Mouse (Mus musculus) testis, postnatal 10 days (tissue): ENCODE measurements around the gene Klf7.
A peak's percentile ranks its signal among the peaks of the same experiment; 100 is the strongest.
"Not testable (repeated sequence)": the region's sequence is repeated elsewhere in the genome, so short reads cannot be mapped to it uniquely, and the experiment has no call there.

ENCODE experiments used
- DNase-seq: peaks from one replicate; pipeline ENCODE4 v3.0.0; 2021; ENCODE audit warnings: low spot score

Gene Klf7

GRCm38 (mm10) chr1:64121559-64122465 lies at the start of gene Klf7:
Gene Klf7 (minus strand): TSS chr1:64122282.
- DNase-seq = peak; percentile 95

GRCm38 (mm10) chr1:64164526-64165062 lies 42.5 kb upstream of the Klf7 start:
- DNase-seq = no peak

GRCm38 (mm10) chr1:64158766-64159165 lies 36.7 kb upstream of the Klf7 start:
- peak; percentile 54 for DNase-seq

GRCm38 (mm10) chr1:64149185-64149584 lies 27.1 kb upstream of the Klf7 start:
- no peak for DNase-seq

GRCm38 (mm10) chr1:64142691-64143445 lies 20.8 kb upstream of the Klf7 start:
- DNase-seq = no peak

- DNase-seq = no peak
Measured at GRCm38 (mm10) chr1:64134439-64134838, 12.4 kb upstream of the Klf7 start.

GRCm38 (mm10) chr1:64126822-64127221 lies 4.7 kb upstream of the Klf7 start:
- DNase-seq = no peak

GRCm38 (mm10) chr1:64122466-64122830 lies 366 bp upstream of the Klf7 start:
- no peak for DNase-seq

GRCm38 (mm10) chr1:64120811-64121515 lies 1.1 kb downstream of the Klf7 start:
- peak; percentile 65 for DNase-seq

GRCm38 (mm10) chr1:64120421-64120810 lies 1.7 kb downstream of the Klf7 start:
- peak; percentile 46 for DNase-seq

- no peak for DNase-seq
Measured at GRCm38 (mm10) chr1:64119851-64120250, 2.2 kb downstream of the Klf7 start.

GRCm38 (mm10) chr1:64119358-64119794 lies 2.7 kb downstream of the Klf7 start:
- no peak for DNase-seq

- no peak for DNase-seq
Measured at GRCm38 (mm10) chr1:64118285-64119170, 3.6 kb downstream of the Klf7 start.

- no peak for DNase-seq
Measured at GRCm38 (mm10) chr1:64117478-64118284, 4.4 kb downstream of the Klf7 start.

- no peak for DNase-seq
Measured at GRCm38 (mm10) chr1:64116746-64117455, 5.2 kb downstream of the Klf7 start.

- no peak for DNase-seq
Measured at GRCm38 (mm10) chr1:64114579-64114978, 7.5 kb downstream of the Klf7 start.

GRCm38 (mm10) chr1:64108653-64109052 lies 13.4 kb downstream of the Klf7 start:
- not testable (repeated sequence) for DNase-seq

GRCm38 (mm10) chr1:64107526-64107925 lies 14.6 kb downstream of the Klf7 start:
- no peak for DNase-seq

GRCm38 (mm10) chr1:64106127-64106526 lies 16.0 kb downstream of the Klf7 start:
- DNase-seq = no peak
